Mouse (Mus musculus): ENCODE measurements at regions not wholly inside any gene's neighbourhood (a gene's known extent, or its start where the extent isn't known, plus 50 kb on each side); places are given as distances from the start of the nearest gene placed in this dataset.

- TF ChIP-seq CHD2 (IDR thresholded peaks at IDR 0.05; ENCODE audit: low read depth, low read length): no peak
- TF ChIP-seq MAFK (IDR thresholded peaks at IDR 0.05; ENCODE audit: insufficient read depth, low read depth, low read length): no peak
- no peak for TF ChIP-seq HCFC1 (IDR thresholded peaks at IDR 0.05; ENCODE audit: borderline replicate concordance, insufficient read depth, low read length)
- no peak for TF ChIP-seq ZC3H11A (IDR thresholded peaks at IDR 0.05; ENCODE audit: borderline replicate concordance, low read depth, low read length)
- TF ChIP-seq ZNF384 (IDR thresholded peaks at IDR 0.05; ENCODE audit: low read depth, low read length): no peak
These were observed 397.7 kb downstream of the 4931408C20Rik start for GRCm38 (mm10) chr1:26289582-26289981.

Data from ES-E14 (cell line).